Mouse (Mus musculus) testis, postnatal 14 days (tissue): ENCODE measurements around the gene Acox3.

Experiments used
- DNase-seq: peaks from one replicate; pipeline ENCODE4 v3.0.0; 2021; ENCODE audit warnings: low spot score

Gene Acox3

GRCm38 (mm10) chr5:35611900-35612299, 29.1 kb downstream of the Acox3 start:
- no peak for DNase-seq

GRCm38 (mm10) chr5:35612722-35613121, 29.9 kb downstream of the Acox3 start:
- DNase-seq: no peak

- DNase-seq: no peak
Measured at GRCm38 (mm10) chr5:35616943-35617342, 34.1 kb downstream of the Acox3 start.

GRCm38 (mm10) chr5:35621114-35621513, 38.3 kb downstream of the Acox3 start:
- DNase-seq: no peak

GRCm38 (mm10) chr5:35623831-35624230, 41.0 kb downstream of the Acox3 start:
- DNase-seq: no peak

- peak; percentile 84 for DNase-seq
Measured at GRCm38 (mm10) chr5:35624751-35625239, 42.0 kb downstream of the Acox3 start.

- no peak for DNase-seq
Measured at GRCm38 (mm10) chr5:35626408-35626807, 43.6 kb downstream of the Acox3 start.

- no peak for DNase-seq
Measured at GRCm38 (mm10) chr5:35627307-35627840, 44.5 kb downstream of the Acox3 start.

GRCm38 (mm10) chr5:35628685-35629084, 45.8 kb downstream of the Acox3 start:
- peak; percentile 75 for DNase-seq

- DNase-seq: no peak
Measured at GRCm38 (mm10) chr5:35629333-35629732, 46.5 kb downstream of the Acox3 start.

- DNase-seq: no peak
Measured at GRCm38 (mm10) chr5:35630706-35631105, 47.9 kb downstream of the Acox3 start.

- DNase-seq: no peak
Measured at GRCm38 (mm10) chr5:35631224-35631623, 48.4 kb downstream of the Acox3 start.

- no peak for DNase-seq
Measured at GRCm38 (mm10) chr5:35631755-35632154, 48.9 kb downstream of the Acox3 start.

- DNase-seq: no peak
Measured at GRCm38 (mm10) chr5:35632841-35633240, 50.0 kb downstream of the Acox3 start.

GRCm38 (mm10) chr5:35636016-35636415, 53.2 kb downstream of the Acox3 start:
- peak; percentile 74 for DNase-seq

GRCm38 (mm10) chr5:35641961-35642584, 59.2 kb downstream of the Acox3 start:
- DNase-seq: no peak

- DNase-seq: no peak
Measured at GRCm38 (mm10) chr5:35643401-35644048, 60.7 kb downstream of the Acox3 start.

- no peak for DNase-seq
Measured at GRCm38 (mm10) chr5:35644082-35644481, 61.2 kb downstream of the Acox3 start.

GRCm38 (mm10) chr5:35645938-35646493, 63.2 kb downstream of the Acox3 start:
- no peak for DNase-seq

- DNase-seq: no peak
Measured at GRCm38 (mm10) chr5:35646927-35647326, 64.1 kb downstream of the Acox3 start.

- DNase-seq: peak; percentile 49
Measured at GRCm38 (mm10) chr5:35647562-35647961, 64.7 kb downstream of the Acox3 start.

GRCm38 (mm10) chr5:35648230-35648629, 65.4 kb downstream of the Acox3 start:
- DNase-seq: no peak

GRCm38 (mm10) chr5:35652319-35652718, 69.5 kb downstream of the Acox3 start:
- no peak for DNase-seq
